Mouse (Mus musculus) testis, adult 2 months (tissue): ENCODE data around the gene Serpina16. TPM values are rescaled to one million over a fixed set of nuclear protein-coding genes. Genes with fewer than 3 reads are reported as not detected.

Experiments used
- H3K27ac ChIP-seq: fragments of 200-500 bp; 2 replicates; pipeline ENCODE4 v1.5.1; 2012; ENCODE audit warnings: low read depth, low read length; ENCODE audit not compliant: control insufficient read depth, insufficient read depth
- H3K27me3 ChIP-seq: fragments of 200-500 bp; 2 replicates; pipeline ENCODE4 v1.6.1; 2012; ENCODE audit warnings: mild to moderate bottlenecking, low read length, moderate library complexity; ENCODE audit not compliant: control insufficient read depth, insufficient read depth
- H3K36me3 ChIP-seq: fragments of 200-500 bp; 2 replicates; pipeline ENCODE4 v1.6.1; 2012; ENCODE audit warnings: mild to moderate bottlenecking, low read length; ENCODE audit not compliant: control insufficient read depth, insufficient read depth
- H3K4me1 ChIP-seq: fragments of 200-500 bp; 2 replicates; pipeline ENCODE4 v1.6.1; 2012; ENCODE audit warnings: low read length; ENCODE audit not compliant: control insufficient read depth, insufficient read depth
- H3K4me3 ChIP-seq: fragments of 200-500 bp; 2 replicates; pipeline ENCODE4 v1.5.1; 2012; ENCODE audit warnings: low read depth, mild to moderate bottlenecking, low read length, moderate library complexity, mixed read lengths; ENCODE audit not compliant: control insufficient read depth
- CTCF ChIP-seq: fragments of 200-500 bp; IDR thresholded peaks from 2 replicates; pipeline ENCODE4 v1.5.1; 2012; ENCODE audit warnings: low read depth, mild to moderate bottlenecking, inconsistent platforms, low read length, moderate library complexity; ENCODE audit not compliant: control insufficient read depth, insufficient read depth, insufficient replicate concordance
- POLR2A ChIP-seq: fragments of 200-500 bp; IDR thresholded peaks from 2 replicates; pipeline ENCODE4 v1.6.1; 2012; ENCODE audit warnings: low read depth, mild to moderate bottlenecking, inconsistent platforms, low read length, moderate library complexity; ENCODE audit not compliant: control insufficient read depth
- polyA plus RNA-seq: library from polyadenylated mRNA; depleted of rRNA; stranded (reverse); fragments of >200 nt; gene quantifications from 2 replicates; pipeline ENCODE4 v1.2.3, GENCODE M21; 2012; rRNA removed

The Serpina16 gene
- 0.16 and 84.9 TPM in 2 replicates for polyA plus RNA-seq

DNA sequence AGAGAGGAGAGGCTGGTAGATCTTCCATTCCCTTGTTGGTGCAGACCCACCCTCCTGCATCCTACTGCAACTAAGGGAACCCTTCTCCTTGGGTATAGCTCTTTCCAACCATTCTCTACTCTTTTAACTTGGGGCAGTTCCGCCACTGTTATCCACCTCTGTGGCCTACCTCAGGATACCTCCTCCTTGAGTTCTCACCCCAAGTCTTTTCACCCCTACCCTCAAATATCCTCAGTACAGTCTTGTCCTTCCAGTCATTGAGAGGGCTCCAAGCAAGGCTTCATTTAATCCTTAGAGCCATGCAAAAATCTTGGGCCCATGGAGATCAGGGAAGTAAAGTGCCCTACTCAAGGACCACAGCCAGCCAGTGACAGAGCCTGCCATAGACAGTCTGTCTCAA, at the start of gene Serpina16:
Gene Serpina16 (minus strand): TSS at position 101 of the 400 bp plus-strand sequence.
- no peak within 1 kb of the TSS for H3K27ac ChIP-seq
- H3K36me3 ChIP-seq = no peaks in the 10 kb centered on the region
- H3K4me3 ChIP-seq = no peak within 1 kb of the TSS
- H3K27me3 ChIP-seq = no peaks in the 10 kb centered on the region
- TF ChIP-seq CTCF = no peak
- no peak for TF ChIP-seq POLR2A
- H3K4me1 ChIP-seq = no peaks in the 10 kb centered on the region

DNA sequence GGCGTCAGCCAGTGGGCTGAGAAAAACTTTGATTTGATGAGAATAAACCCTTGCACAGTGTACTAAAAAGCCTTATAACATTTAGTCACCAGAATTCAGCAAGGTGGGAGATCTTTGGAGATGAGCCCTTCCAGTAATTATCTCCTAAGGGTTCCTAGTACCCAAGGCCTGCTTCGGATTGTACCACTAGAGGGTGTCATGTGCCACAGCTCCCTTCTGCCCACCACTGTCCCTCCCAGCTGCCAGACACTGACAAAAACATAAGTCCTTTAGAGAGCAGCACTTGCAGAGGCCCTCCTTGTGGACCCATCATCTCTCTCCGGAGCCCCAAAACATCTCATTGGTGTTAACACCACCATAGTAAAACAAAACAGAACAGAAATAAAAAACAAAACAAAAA, 35.6 kb upstream of the Serpina16 start:
- no peak overlapping the region for H3K4me3 ChIP-seq
- no peak overlapping the region for H3K27ac ChIP-seq
- H3K4me1 ChIP-seq = no peaks in the 10 kb centered on the region
- no peaks in the 10 kb centered on the region for H3K36me3 ChIP-seq
- H3K27me3 ChIP-seq = no peaks in the 10 kb centered on the region
- TF ChIP-seq POLR2A = no peak
- peak; percentile 32; the same call in 1 of the 2 replicates for TF ChIP-seq CTCF

DNA sequence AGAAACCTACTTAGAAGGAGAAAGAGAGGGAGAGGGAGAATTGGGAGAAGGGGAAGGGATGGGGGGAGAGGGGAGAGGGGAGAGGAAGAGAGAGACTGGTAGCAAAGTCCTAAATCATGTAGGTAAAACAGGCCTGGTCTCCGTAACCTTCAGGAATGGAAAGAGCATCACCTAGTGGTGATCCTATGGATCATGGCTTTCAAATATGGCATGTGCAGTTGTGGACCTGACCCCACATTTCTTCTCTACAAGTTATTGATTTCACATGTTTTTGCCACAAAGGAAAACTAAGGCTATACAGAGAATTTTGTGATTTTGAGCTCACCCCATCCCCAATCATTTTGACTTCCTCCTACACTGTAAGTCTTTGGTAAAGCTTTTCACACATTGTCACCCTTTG, 34.5 kb upstream of the Serpina16 start:
- no peak overlapping the region for H3K27ac ChIP-seq
- H3K4me1 ChIP-seq = no peaks in the 10 kb centered on the region
- no peak overlapping the region for H3K4me3 ChIP-seq
- no peak for TF ChIP-seq CTCF
- TF ChIP-seq POLR2A = no peak
- H3K27me3 ChIP-seq = no peaks in the 10 kb centered on the region
- H3K36me3 ChIP-seq = no peaks in the 10 kb centered on the region

DNA sequence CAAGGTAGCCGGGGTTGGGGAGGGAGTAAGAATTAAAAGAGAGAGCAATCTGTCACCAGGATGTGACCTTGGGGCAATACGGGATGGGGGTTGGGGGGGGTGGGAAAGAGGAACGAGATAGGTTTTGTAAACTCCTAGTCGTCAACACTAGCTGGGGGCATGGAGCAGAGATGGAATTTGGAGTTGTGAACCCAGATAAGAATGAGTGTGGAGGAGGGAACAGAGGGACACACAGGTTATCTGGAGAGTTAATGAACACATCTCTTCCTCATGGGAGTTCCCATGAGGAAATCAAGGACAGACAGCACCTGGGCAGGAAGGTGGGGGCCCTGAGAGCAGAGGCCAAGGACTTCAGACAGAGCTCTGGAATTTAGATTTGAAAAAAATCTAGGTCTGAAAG, 30.2 kb upstream of the Serpina16 start:
- TF ChIP-seq POLR2A (no peak), CTCF (no peak)
- no peaks in the 10 kb centered on the region for H3K27me3 ChIP-seq
- H3K36me3 ChIP-seq = no peaks in the 10 kb centered on the region
- no peaks in the 10 kb centered on the region for H3K4me1 ChIP-seq
- H3K4me3 ChIP-seq = no peak overlapping the region
- H3K27ac ChIP-seq = no peak overlapping the region

DNA sequence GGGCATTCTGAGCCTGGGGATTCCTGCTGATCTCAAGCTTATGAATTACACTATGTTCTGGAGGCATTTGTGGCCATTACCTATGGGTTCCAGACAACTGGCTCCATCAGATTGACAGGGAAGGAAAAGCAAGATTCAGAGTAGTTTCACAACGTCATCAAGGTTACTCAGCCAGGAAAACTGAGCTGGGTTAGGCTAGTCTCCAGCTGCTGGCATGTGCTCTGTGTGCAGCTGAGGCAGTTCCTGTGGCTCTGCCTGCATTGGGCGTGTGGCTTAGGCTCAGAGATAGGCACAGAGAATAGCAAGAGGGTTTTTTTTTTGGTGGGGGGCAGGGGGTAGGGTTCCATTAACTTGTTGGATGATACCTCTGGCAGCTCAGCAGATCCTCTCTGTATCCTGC, 29.6 kb upstream of the Serpina16 start:
- no peak for TF ChIP-seq CTCF
- no peak for TF ChIP-seq POLR2A
- no peak overlapping the region for H3K27ac ChIP-seq
- no peak overlapping the region for H3K4me3 ChIP-seq
- H3K27me3 ChIP-seq = no peaks in the 10 kb centered on the region
- H3K4me1 ChIP-seq = no peaks in the 10 kb centered on the region
- no peaks in the 10 kb centered on the region for H3K36me3 ChIP-seq

DNA sequence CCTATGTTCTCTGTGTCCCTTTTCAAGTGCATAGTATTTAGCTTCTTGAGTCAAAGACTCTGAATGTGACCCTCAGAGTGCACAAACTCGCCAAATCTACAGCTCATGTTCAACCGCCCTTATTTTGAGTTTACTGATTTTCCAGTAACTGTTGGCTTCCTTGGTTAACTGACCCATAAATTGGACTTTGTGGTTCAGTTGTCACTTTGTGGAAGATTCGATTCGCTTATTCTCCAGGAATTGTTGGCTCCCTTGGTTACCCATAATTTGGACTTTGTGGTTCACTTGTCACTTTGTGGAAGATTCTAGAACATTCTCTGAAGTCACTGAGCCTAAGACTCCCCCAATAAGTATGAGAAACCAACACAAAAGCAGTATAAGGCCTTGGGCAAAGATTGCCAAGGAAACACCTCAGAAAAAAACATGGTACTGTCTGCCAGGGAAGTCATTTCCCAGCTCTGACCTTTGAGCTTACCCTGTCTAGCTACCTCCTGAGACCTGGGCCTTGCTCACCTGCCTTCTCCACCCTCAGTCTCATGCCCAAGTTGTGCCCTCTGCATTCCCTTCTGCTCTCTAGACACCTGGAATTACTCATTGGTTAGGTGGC, 24.3 kb upstream of the Serpina16 start:
- H3K27me3 ChIP-seq = no peaks in the 10 kb centered on the region
- H3K36me3 ChIP-seq = no peaks in the 10 kb centered on the region
- no peaks in the 10 kb centered on the region for H3K4me1 ChIP-seq
- no peak overlapping the region for H3K27ac ChIP-seq
- no peak overlapping the region for H3K4me3 ChIP-seq
- TF ChIP-seq CTCF = no peak
- TF ChIP-seq POLR2A = no peak

DNA sequence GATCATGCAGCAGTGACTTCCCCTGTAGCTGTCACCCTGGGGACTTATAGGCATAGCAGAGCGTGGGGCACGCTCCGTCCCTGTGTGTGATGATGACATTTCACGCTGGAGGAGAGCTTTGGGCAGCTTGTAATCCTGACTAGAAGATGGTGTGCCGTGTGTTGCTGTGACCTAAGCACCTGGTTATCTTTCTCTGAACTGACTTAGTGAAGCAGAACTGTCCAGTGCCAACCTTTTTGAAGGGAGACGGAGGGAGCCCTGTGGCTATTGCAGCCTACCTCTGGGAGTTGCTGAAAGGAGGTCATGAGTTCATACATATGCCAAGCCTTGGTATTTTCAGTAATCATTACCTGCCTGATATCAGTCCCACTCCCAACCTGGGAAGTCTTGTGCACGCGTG, 19.5 kb upstream of the Serpina16 start, which contains the start of gene Serpina1f:
Gene Serpina1f (minus strand): TSS at position 101 of the 400 bp plus-strand sequence.
- Histone ChIP-seq H3K27me3 (no peaks in the 10 kb centered on the region), H3K27ac (no peak within 1 kb of the TSS), H3K4me1 (no peaks in the 10 kb centered on the region), H3K36me3 (no peaks in the 10 kb centered on the region), H3K4me3 (no peak within 1 kb of the TSS)
- no peak for TF ChIP-seq CTCF
- no peak for TF ChIP-seq POLR2A
